Mouse (Mus musculus): ENCODE measurements at regions not wholly inside any gene's neighbourhood (a gene's known extent, or its start where the extent isn't known, plus 50 kb on each side); places are given as distances from the start of the nearest gene placed in this dataset.

DNA sequence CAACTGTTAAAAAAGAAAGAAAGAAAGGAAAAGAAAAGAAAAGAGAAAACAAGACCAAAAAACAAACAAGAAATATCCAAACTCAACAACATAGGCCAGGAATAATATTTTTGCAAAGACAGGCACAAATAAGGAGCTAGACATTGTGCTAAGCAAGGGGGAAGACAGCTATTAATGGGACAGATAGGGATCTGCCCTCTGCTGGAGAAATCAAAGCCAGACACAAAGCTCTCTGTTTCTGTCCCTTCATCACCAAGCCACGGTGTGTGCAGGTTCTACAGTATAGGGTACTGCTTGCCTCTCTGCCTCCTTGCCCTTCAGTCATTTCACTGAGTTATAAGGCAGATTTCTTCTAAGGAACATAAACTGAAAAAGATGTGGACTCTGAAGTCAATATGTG is 57.8 kb upstream of the Chchd3 start:
- no peak for ATAC-seq (ENCODE audit: low TSS enrichment)

GRCm38 (mm10) chr6:33120581-33120980 is 60.5 kb upstream of the Chchd3 start:
- ATAC-seq (ENCODE audit: low TSS enrichment) = peak; percentile 82

DNA sequence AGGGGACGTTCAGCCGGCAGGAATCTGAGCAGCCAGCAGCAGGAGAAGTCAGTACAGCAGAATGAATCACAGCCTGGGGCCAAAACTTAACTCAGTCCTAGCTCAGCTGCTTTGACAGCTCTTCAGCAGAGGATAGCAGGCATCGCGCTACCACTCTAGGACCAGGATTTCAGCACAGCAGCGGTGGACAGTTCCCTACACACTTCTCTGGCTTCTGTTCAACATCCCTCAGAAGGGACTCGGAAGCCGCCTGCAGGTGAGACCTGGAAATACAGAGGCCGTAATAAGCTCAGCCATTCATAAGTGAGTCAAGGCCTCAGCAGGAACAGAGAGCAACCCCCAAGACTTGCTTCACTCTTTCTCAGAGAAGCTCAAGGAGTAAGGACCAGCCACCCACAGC is 66.5 kb upstream of the Chchd3 start:
- ATAC-seq (ENCODE audit: low TSS enrichment) = peak; percentile 74

DNA sequence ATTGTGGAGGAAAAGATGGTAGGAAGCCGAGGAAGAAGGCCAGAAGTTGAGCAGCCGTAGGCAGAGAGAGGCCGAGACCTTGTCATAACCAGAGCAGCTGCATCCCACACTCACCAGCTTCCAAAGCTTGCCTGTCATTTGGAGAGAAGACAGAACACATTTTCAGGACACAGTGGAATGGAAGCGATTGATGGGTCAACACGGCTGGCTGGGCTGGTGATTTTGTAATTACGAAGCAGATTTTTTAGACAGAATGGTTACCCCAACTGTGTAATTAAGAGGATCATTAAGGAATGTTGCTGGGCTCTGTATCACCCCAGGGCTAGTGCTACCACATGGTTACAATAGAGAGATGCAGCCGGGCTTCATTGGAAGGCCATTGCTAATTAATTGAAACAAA is 76.8 kb upstream of the Chchd3 start:
- ATAC-seq (ENCODE audit: low TSS enrichment) = no peak

GRCm38 (mm10) chr6:33137823-33138222 is 77.8 kb upstream of the Chchd3 start:
- no peak for ATAC-seq (ENCODE audit: low TSS enrichment)

DNA sequence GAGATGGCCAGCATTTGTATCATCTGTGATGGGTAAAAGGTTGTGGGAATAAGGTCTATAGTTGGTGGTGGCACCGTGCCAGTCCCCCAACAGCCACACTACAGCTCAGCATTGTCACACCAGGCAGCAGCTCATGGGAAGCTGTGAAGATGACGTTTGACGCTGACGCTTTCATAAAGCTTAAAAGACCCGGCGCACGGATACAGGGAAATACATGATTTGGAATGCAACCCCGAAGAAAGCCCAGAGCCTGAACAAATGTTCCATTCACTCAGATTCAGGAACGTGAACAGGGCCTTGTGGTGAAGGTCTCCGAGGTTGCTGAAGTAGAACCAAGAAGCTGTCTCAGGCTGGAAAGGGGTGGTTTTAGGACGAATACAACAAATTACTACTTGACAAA is 82.4 kb upstream of the Exoc4 start:
- ATAC-seq (ENCODE audit: low TSS enrichment) = no peak; the same call in 1 of the 2 replicates

GRCm38 (mm10) chr6:33173606-33174005 is 75.3 kb upstream of the Exoc4 start:
- ATAC-seq (ENCODE audit: low TSS enrichment) = no peak

GRCm38 (mm10) chr6:33174616-33175015 is 74.3 kb upstream of the Exoc4 start:
- no peak for ATAC-seq (ENCODE audit: low TSS enrichment)

DNA sequence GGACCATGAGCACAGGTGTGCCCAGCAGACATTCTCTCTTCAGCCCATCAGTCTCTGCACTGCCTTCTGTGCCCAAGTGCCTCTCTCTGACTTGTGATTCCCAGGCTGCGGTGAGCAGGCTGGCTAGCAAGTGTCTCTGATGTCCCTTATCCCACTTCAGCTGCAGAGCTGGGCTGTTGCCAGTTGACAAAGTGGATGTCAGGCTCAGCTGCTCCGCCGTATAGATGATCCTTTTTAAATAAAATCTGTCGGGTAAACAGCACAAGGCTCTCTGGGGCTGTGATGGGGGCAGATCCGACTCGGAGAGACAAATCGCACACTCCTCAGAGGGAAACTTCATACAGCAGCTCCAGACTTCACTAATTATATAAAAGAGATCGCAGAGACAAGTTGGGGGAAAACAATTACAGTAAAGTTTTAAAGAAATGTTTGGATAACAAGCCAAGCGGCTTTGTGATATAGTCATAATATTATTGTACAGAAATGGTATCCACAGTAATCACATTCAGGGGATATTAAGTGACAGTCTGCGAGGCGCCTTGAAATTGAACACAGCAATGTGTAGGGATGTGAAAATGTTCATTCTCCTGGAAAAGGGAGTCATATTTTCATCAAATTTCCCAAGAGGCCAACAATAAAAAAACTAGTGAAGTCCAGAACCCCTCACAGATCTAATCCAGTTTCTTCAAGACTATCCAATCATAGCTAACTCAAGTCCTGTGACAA is 59.2 kb upstream of the Exoc4 start:
- ATAC-seq (ENCODE audit: low TSS enrichment) = peak; percentile 38; the same call in 1 of the 2 replicates

GRCm38 (mm10) chr6:33193823-33194222 is 55.1 kb upstream of the Exoc4 start:
- no peak for ATAC-seq (ENCODE audit: low TSS enrichment)

Measured in frontal cortex, adult (tissue).